Mouse (Mus musculus) midbrain, postnatal 0 days (tissue): ENCODE results near the gene St3gal2. TPM values are rescaled to one million over a fixed set of nuclear protein-coding genes. Genes with fewer than 3 reads are reported as not detected.
A peak's percentile ranks its signal among the peaks of the same experiment; 100 is the strongest.

Source experiments
- ATAC-seq: fragments of 200-750 bp; cut with Nextera tagmentation; 2 replicates; pipeline ENCODE4 v1.8.0; 2017; ENCODE audit warnings: moderate number of reproducible peaks, mild to moderate bottlenecking, moderate TSS enrichment, moderate library complexity; ENCODE audit not compliant: low FRiP score
- DNase-seq: peaks from one replicate; pipeline ENCODE4 v3.0.0-alpha.2; 2015; ENCODE audit warnings: low spot score
- H3K27ac ChIP-seq: fragments of 300-500 bp; sonication (generic); 2 replicates; pipeline ENCODE4 v1.5.1; 2014; ENCODE audit warnings: low read depth, mild to moderate bottlenecking, low read length, mixed read lengths
- H3K27me3 ChIP-seq: fragments of 300-500 bp; sonication (generic); 2 replicates; pipeline ENCODE4 v1.6.1; 2014; ENCODE audit warnings: low read length, control low read depth, mixed read lengths; ENCODE audit not compliant: insufficient read depth
- H3K36me3 ChIP-seq: fragments of 300-500 bp; sonication (generic); 2 replicates; pipeline ENCODE4 v1.6.1; 2014; ENCODE audit warnings: low read length, control low read depth, mixed read lengths; ENCODE audit not compliant: insufficient read depth
- H3K4me1 ChIP-seq: fragments of 300-500 bp; sonication (generic); 2 replicates; pipeline ENCODE4 v1.6.1; 2014; ENCODE audit warnings: mild to moderate bottlenecking, control low read depth, antibody characterized with exemption, low read length, mixed read lengths; ENCODE audit not compliant: insufficient read depth
- H3K4me2 ChIP-seq: fragments of 300-500 bp; sonication (generic); 2 replicates; pipeline ENCODE4 v1.6.1; 2014; ENCODE audit warnings: low read depth, mild to moderate bottlenecking, low read length, mixed read lengths; ENCODE audit not compliant: poor library complexity, severe bottlenecking
- H3K4me3 ChIP-seq: fragments of 300-500 bp; sonication (generic); 2 replicates; pipeline ENCODE4 v1.5.1; 2014; ENCODE audit warnings: low read depth, mild to moderate bottlenecking, low read length, moderate library complexity
- H3K9ac ChIP-seq: fragments of 300-500 bp; sonication (generic); replicated peaks from 2 replicates; pipeline ENCODE4 v1.6.1; 2014; ENCODE audit warnings: mild to moderate bottlenecking, low read length, moderate library complexity, mixed read lengths; ENCODE audit not compliant: poor library complexity, severe bottlenecking
- H3K9me3 ChIP-seq: fragments of 300-500 bp; sonication (generic); 2 replicates; pipeline ENCODE4 v1.6.1; 2016; ENCODE audit warnings: low read length, control low read depth
- CTCF ChIP-seq: IDR thresholded peaks from 2 replicates; pipeline ENCODE4 v1.5.1; 2016; ENCODE audit warnings: antibody characterized with exemption, mild to moderate bottlenecking
- WGBS: fragments of 180-500 bp; shearing (Covaris S2); extraction: QIAGEN DNeasy Blood & Tissue Kit; methylation state at CpG from one replicate; pipeline ENCODE4 v1.1.7; 2014; 5-methylcytosine and 5-hydroxymethylcytosine counted together
- polyA plus RNA-seq: library from polyadenylated mRNA; unstranded; fragments of >200 nt; fragmentation: Nextera tagmentation; extraction: Ambion mirVana; gene quantifications from 2 replicates; pipeline ENCODE4 v1.2.1, GENCODE M21; 2015
- total RNA-seq: library from RNA; depleted of rRNA; stranded (reverse); fragments of >200 nt; gene quantifications from 2 replicates; pipeline ENCODE4 v1.2.3, GENCODE M21; 2014

Gene St3gal2
- total and polyA plus RNA-seq, 2 experiments from 2014 or later = 21.3 to 45.7 TPM

GRCm38 (mm10) chr8:110944276-110944876 is 24.7 kb downstream of the St3gal2 start:
- Histone ChIP-seq H3K4me3 (no peak overlapping the region), H3K9me3 (no peaks in the 10 kb centered on the region), H3K4me2 (no peak overlapping the region), H3K36me3 (peaks cover 3% of the 10 kb centered on the region; the same call in 1 of the 2 replicates), H3K27ac (no peak overlapping the region), H3K4me1 (no peaks in the 10 kb centered on the region), H3K27me3 (no peaks in the 10 kb centered on the region), H3K9ac (no peak overlapping the region)
- no peak for DNase-seq
- ATAC-seq = no peak
- no peak for TF ChIP-seq CTCF
- WGBS = 88% methylated on average over 7 of the region's 7 CpGs

DNA sequence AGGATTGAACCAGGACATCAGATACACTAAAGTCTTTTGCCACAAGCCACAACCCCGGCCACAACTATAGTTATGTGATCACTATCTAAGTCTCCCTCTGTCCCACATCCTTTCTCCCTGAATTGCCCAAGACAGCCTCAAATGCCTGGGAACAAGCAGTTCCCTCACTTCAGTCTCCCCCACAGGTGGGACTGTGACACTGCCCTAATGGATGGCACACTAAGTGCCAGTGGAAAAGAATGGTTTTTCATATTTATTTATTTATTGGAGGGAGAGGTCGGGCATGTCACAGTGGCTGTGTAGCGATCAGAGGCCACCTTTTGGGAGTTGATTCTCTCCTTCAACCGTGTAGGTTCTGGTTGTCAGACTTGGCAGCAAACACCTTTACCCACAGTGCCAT is 26.0 kb downstream of the St3gal2 start:
- 85% methylated on average over 4 of the region's 4 CpGs for WGBS
- no peak for TF ChIP-seq CTCF

DNA sequence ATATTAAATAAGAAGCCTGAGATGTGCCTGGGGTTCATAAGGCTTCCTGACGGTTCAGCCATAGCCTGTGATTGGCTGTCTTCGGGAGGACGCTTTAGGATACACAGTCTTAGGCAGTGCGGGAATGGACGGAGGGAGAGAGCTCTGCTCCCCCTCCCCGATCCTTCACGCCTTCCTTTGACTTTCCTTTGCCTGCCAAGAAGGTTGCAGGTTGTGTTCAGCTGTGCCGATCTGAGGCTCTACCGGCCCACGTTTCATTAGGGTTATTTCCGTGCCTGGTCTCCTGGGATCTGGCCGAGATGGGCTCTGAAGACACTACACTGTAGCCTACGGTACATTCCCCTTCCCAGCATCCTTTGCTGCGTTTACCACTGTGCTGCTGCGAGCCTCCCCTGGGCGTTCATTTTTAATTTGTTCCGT is 30.4 kb downstream of the St3gal2 start:
- WGBS = 72% methylated on average over 17 of the region's 17 CpGs
- H3K4me3 ChIP-seq = no peak overlapping the region
- no peak for TF ChIP-seq CTCF
- H3K4me1 ChIP-seq = no peaks in the 10 kb centered on the region
- no peak overlapping the region for H3K9ac ChIP-seq
- no peak for ATAC-seq
- 0 out of 2 replicates have a peak, but pooled peaks cover 2% of the 10 kb centered on the region for H3K36me3 ChIP-seq
- H3K27ac ChIP-seq = no peak overlapping the region
- DNase-seq = peak; percentile 60
- no peaks in the 10 kb centered on the region for H3K27me3 ChIP-seq
- H3K9me3 ChIP-seq = no peaks in the 10 kb centered on the region
- H3K4me2 ChIP-seq = 0 out of 2 replicates have a peak overlapping the region, but pooled peaks have one; percentile 2

More for the DNA sequence above, 26.0 kb downstream of the St3gal2 start:
- no peak overlapping the region for H3K9ac ChIP-seq
- no peak for DNase-seq
- ATAC-seq = no peak
- H3K4me1 ChIP-seq = no peaks in the 10 kb centered on the region
- no peak overlapping the region for H3K4me2 ChIP-seq
- H3K36me3 ChIP-seq = peaks cover 3% of the 10 kb centered on the region; the same call in 1 of the 2 replicates
- no peak overlapping the region for H3K27ac ChIP-seq
- no peaks in the 10 kb centered on the region for H3K27me3 ChIP-seq
- no peaks in the 10 kb centered on the region for H3K9me3 ChIP-seq
- H3K4me3 ChIP-seq = no peak overlapping the region

DNA sequence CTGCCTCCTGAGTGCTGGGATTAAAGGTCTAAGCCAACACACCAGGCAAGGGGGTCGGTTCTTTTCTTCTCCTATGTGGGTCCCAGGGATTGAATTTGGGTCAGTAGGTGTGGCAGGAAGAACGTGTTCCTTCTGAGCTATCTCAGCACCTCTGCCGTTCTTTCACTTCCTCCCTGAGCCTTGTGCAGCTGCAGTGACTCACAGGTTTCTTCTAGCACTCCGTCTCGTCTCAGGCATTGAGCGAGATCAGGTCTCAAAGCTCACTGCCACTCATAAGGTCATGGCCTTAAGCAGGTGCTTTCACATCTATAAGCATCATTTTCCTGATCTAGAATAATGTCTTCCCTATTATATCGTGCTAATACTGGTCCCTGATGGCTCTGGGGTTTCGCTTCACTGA is 35.1 kb downstream of the St3gal2 start:
- DNase-seq = no peak
- WGBS = 86% methylated on average over 8 of the region's 8 CpGs
- Histone ChIP-seq H3K27me3 (no peaks in the 10 kb centered on the region), H3K27ac (no peak overlapping the region), H3K9ac (no peak overlapping the region), H3K9me3 (no peaks in the 10 kb centered on the region), H3K4me2 (no peak overlapping the region), H3K4me1 (no peaks in the 10 kb centered on the region), H3K4me3 (no peak overlapping the region), H3K36me3 (peaks cover 24% of the 10 kb centered on the region)
- ATAC-seq = no peak
- TF ChIP-seq CTCF = no peak

GRCm38 (mm10) chr8:110956619-110957450 is 37.1 kb downstream of the St3gal2 start:
- peak; percentile 60 for DNase-seq
- Histone ChIP-seq H3K9ac (no peak overlapping the region), H3K27ac (no peak overlapping the region), H3K9me3 (no peaks in the 10 kb centered on the region), H3K4me2 (no peak overlapping the region), H3K36me3 (peaks cover 31% of the 10 kb centered on the region), H3K4me3 (no peak overlapping the region), H3K27me3 (no peaks in the 10 kb centered on the region), H3K4me1 (no peaks in the 10 kb centered on the region)
- WGBS = 83% methylated on average over 15 of the region's 15 CpGs
- no peak for TF ChIP-seq CTCF
- ATAC-seq = no peak

DNA sequence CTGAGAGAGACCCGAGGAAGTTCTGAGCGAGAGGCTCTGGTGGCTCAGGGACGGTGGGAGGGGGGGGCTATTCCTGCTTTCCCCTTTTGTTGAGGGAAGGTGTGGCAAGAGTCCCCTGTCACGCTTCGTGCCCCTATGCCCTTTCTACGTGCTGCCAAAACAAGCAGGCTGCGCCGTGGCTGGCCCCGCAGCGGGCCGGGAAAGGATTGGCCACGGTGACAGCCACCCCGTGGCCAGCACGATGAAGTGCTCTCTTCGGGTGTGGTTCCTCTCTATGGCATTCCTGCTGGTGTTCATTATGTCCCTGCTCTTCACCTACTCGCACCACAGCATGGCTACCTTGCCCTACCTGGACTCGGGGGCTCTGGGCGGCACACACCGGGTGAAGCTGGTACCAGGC is 37.7 kb downstream of the St3gal2 start:
- H3K27me3 ChIP-seq = no peaks in the 10 kb centered on the region
- ATAC-seq (no peak), DNase-seq (no peak)
- peaks cover 37% of the 10 kb centered on the region for H3K36me3 ChIP-seq
- no peak overlapping the region for H3K9ac ChIP-seq
- H3K9me3 ChIP-seq = no peaks in the 10 kb centered on the region
- no peak overlapping the region for H3K27ac ChIP-seq
- H3K4me3 ChIP-seq = no peak overlapping the region
- H3K4me1 ChIP-seq = no peaks in the 10 kb centered on the region
- 91% methylated on average over 19 of the region's 19 CpGs for WGBS
- TF ChIP-seq CTCF = no peak
- H3K4me2 ChIP-seq = no peak overlapping the region
